Mouse (Mus musculus): ENCODE results near the gene Cxcl5. TPM values are rescaled to one million over a fixed set of nuclear protein-coding genes. Genes with fewer than 3 reads are reported as not detected.

Gene Cxcl5
- polyA plus RNA-seq, 1 experiment from 2014 or later: 0.10 TPM

- Histone ChIP-seq H3K27me3 (ENCODE audit: control insufficient read depth, insufficient read depth, low read length) (no peaks in the 10 kb centered on the region), H3K36me3 (ENCODE audit: control insufficient read depth, insufficient read depth, low read length) (no peaks in the 10 kb centered on the region), H3K4me2 (replicated peaks; ENCODE audit: low read depth) (no peak overlapping the region), H3K9ac (ENCODE audit: low read length) (no peak overlapping the region), H3K4me3 (ENCODE audit: low read depth, low read length) (no peak overlapping the region), H3K4me1 (replicated peaks; ENCODE audit: control insufficient read depth, insufficient read depth) (no peaks in the 10 kb centered on the region), H3K9me3 (ENCODE audit: control insufficient read depth, low read length) (no peaks in the 10 kb centered on the region), H3K27ac (replicated peaks) (no peak overlapping the region)
- no peak for DNase-seq (ENCODE audit: low spot score)
- WGBS: 85% methylated on average over 5 of the region's 5 CpGs
- ATAC-seq (ENCODE audit: low FRiP score, low TSS enrichment): no peak
- no peak for TF ChIP-seq EP300 (optimal IDR thresholded peaks at IDR 0.05)
- no peak for TF ChIP-seq CTCF (IDR thresholded peaks at IDR 0.05; ENCODE audit: low read depth)
These were observed 16.4 kb downstream of the Cxcl5 start for GRCm38 (mm10) chr5:90775562-90775961.

GRCm38 (mm10) chr5:90777621-90778020, 18.5 kb downstream of the Cxcl5 start:
- ATAC-seq (ENCODE audit: low FRiP score, low TSS enrichment) (no peak), DNase-seq (ENCODE audit: low spot score) (no peak)
- Histone ChIP-seq H3K36me3 (ENCODE audit: control insufficient read depth, insufficient read depth, low read length) (no peaks in the 10 kb centered on the region), H3K9ac (ENCODE audit: low read length) (no peak overlapping the region), H3K4me3 (ENCODE audit: low read depth, low read length) (no peak overlapping the region), H3K27me3 (ENCODE audit: control insufficient read depth, insufficient read depth, low read length) (no peaks in the 10 kb centered on the region), H3K9me3 (ENCODE audit: control insufficient read depth, low read length) (no peaks in the 10 kb centered on the region), H3K27ac (replicated peaks) (no peak overlapping the region), H3K4me2 (replicated peaks; ENCODE audit: low read depth) (no peak overlapping the region), H3K4me1 (replicated peaks; ENCODE audit: control insufficient read depth, insufficient read depth) (no peaks in the 10 kb centered on the region)
- WGBS: 81% methylated on average over 10 of the region's 10 CpGs
- no peak for TF ChIP-seq EP300 (optimal IDR thresholded peaks at IDR 0.05)
- TF ChIP-seq CTCF (IDR thresholded peaks at IDR 0.05; ENCODE audit: low read depth): no peak

- H3K4me3 ChIP-seq (ENCODE audit: low read depth, low read length): no peak overlapping the region
- H3K27me3 ChIP-seq (ENCODE audit: control insufficient read depth, insufficient read depth, low read length): no peaks in the 10 kb centered on the region
- no peak for DNase-seq (ENCODE audit: low spot score)
- H3K27ac ChIP-seq (replicated peaks): no peak overlapping the region
- WGBS: 60% methylated on average over 6 of the region's 6 CpGs
- H3K9ac ChIP-seq (ENCODE audit: low read length): no peak overlapping the region
- no peak for ATAC-seq (ENCODE audit: low FRiP score, low TSS enrichment)
- H3K4me1 ChIP-seq (replicated peaks; ENCODE audit: control insufficient read depth, insufficient read depth): no peaks in the 10 kb centered on the region
- no peak overlapping the region for H3K4me2 ChIP-seq (replicated peaks; ENCODE audit: low read depth)
- no peak for TF ChIP-seq EP300 (optimal IDR thresholded peaks at IDR 0.05)
- no peak for TF ChIP-seq CTCF (IDR thresholded peaks at IDR 0.05; ENCODE audit: low read depth)
- H3K36me3 ChIP-seq (ENCODE audit: control insufficient read depth, insufficient read depth, low read length): no peaks in the 10 kb centered on the region
- no peaks in the 10 kb centered on the region for H3K9me3 ChIP-seq (ENCODE audit: control insufficient read depth, low read length)
These were observed 19.7 kb downstream of the Cxcl5 start for GRCm38 (mm10) chr5:90778856-90779255.

- ATAC-seq (ENCODE audit: low FRiP score, low TSS enrichment) (no peak), DNase-seq (ENCODE audit: low spot score) (no peak)
- no peak overlapping the region for H3K4me2 ChIP-seq (replicated peaks; ENCODE audit: low read depth)
- no peaks in the 10 kb centered on the region for H3K4me1 ChIP-seq (replicated peaks; ENCODE audit: control insufficient read depth, insufficient read depth)
- H3K4me3 ChIP-seq (ENCODE audit: low read depth, low read length): no peak overlapping the region
- TF ChIP-seq EP300 (optimal IDR thresholded peaks at IDR 0.05) (no peak), CTCF (IDR thresholded peaks at IDR 0.05; ENCODE audit: low read depth) (no peak)
- WGBS: 77% methylated on average over 3 of the region's 3 CpGs
- H3K27ac ChIP-seq (replicated peaks): no peak overlapping the region
- H3K27me3 ChIP-seq (ENCODE audit: control insufficient read depth, insufficient read depth, low read length): no peaks in the 10 kb centered on the region
- H3K9ac ChIP-seq (ENCODE audit: low read length): no peak overlapping the region
- no peaks in the 10 kb centered on the region for H3K36me3 ChIP-seq (ENCODE audit: control insufficient read depth, insufficient read depth, low read length)
- H3K9me3 ChIP-seq (ENCODE audit: control insufficient read depth, low read length): no peaks in the 10 kb centered on the region
These were observed 24.5 kb downstream of the Cxcl5 start for GRCm38 (mm10) chr5:90783697-90784096.

- Histone ChIP-seq H3K4me3 (ENCODE audit: low read depth, low read length) (0 out of 2 replicates have a peak within 1 kb of the TSS, but pooled peaks have one; percentile 13), H3K9me3 (ENCODE audit: control insufficient read depth, low read length) (no peaks in the 10 kb centered on the region), H3K27me3 (ENCODE audit: control insufficient read depth, insufficient read depth, low read length) (no peaks in the 10 kb centered on the region), H3K4me1 (replicated peaks; ENCODE audit: control insufficient read depth, insufficient read depth) (no peaks in the 10 kb centered on the region), H3K36me3 (ENCODE audit: control insufficient read depth, insufficient read depth, low read length) (no peaks in the 10 kb centered on the region), H3K9ac (ENCODE audit: low read length) (no peak within 1 kb of the TSS; the same call in 1 of the 2 replicates), H3K27ac (replicated peaks) (no peak within 1 kb of the TSS), H3K4me2 (replicated peaks; ENCODE audit: low read depth) (peak within 1 kb of the TSS; percentile 54)
- TF ChIP-seq EP300 (optimal IDR thresholded peaks at IDR 0.05): no peak
- peak; percentile 61 for TF ChIP-seq CTCF (IDR thresholded peaks at IDR 0.05; ENCODE audit: low read depth)
- DNase-seq (ENCODE audit: low spot score) (peak; percentile 57), ATAC-seq (ENCODE audit: low FRiP score, low TSS enrichment) (peak; percentile 59; the same call in 1 of the 2 replicates)
- 21% methylated on average over 22 of the region's 26 CpGs for WGBS
These were observed 26.8 kb downstream of the Cxcl5 start, which contains the start of gene Cxcl3 for GRCm38 (mm10) chr5:90785659-90786588. TSS of gene Cxcl3 (plus strand) at chr5:90786103.

- no peak overlapping the region for H3K4me2 ChIP-seq (replicated peaks; ENCODE audit: low read depth)
- no peak overlapping the region for H3K9ac ChIP-seq (ENCODE audit: low read length)
- ATAC-seq (ENCODE audit: low FRiP score, low TSS enrichment) (no peak), DNase-seq (ENCODE audit: low spot score) (no peak)
- no peak overlapping the region for H3K4me3 ChIP-seq (ENCODE audit: low read depth, low read length)
- no peak overlapping the region for H3K27ac ChIP-seq (replicated peaks)
- H3K36me3 ChIP-seq (ENCODE audit: control insufficient read depth, insufficient read depth, low read length): no peaks in the 10 kb centered on the region
- H3K9me3 ChIP-seq (ENCODE audit: control insufficient read depth, low read length): no peaks in the 10 kb centered on the region
- WGBS: 85% methylated on average over 4 of the region's 4 CpGs
- H3K27me3 ChIP-seq (ENCODE audit: control insufficient read depth, insufficient read depth, low read length): no peaks in the 10 kb centered on the region
- TF ChIP-seq EP300 (optimal IDR thresholded peaks at IDR 0.05) (no peak), CTCF (IDR thresholded peaks at IDR 0.05; ENCODE audit: low read depth) (peak; percentile 55)
- no peaks in the 10 kb centered on the region for H3K4me1 ChIP-seq (replicated peaks; ENCODE audit: control insufficient read depth, insufficient read depth)
These were observed 29.0 kb downstream of the Cxcl5 start for GRCm38 (mm10) chr5:90788114-90788513.
